Mouse (Mus musculus): ENCODE data around the gene Tubgcp3.
"Not testable (repeated sequence)": the region's sequence is repeated elsewhere in the genome, so short reads cannot be mapped to it uniquely, and the experiment has no call there.

The Tubgcp3 gene

GRCm38 (mm10) chr8:12672056-12672881, at the start of gene Tubgcp3:
TSS of gene Tubgcp3 (minus strand) at chr8:12672248.
- DNase-seq (ENCODE audit: low spot score), result peak; percentile 89

GRCm38 (mm10) chr8:12719091-12719490, 47.0 kb upstream of the Tubgcp3 start:
- DNase-seq (ENCODE audit: low spot score), result no peak

GRCm38 (mm10) chr8:12715861-12716585, 44.0 kb upstream of the Tubgcp3 start:
- DNase-seq (ENCODE audit: low spot score), result no peak

GRCm38 (mm10) chr8:12711623-12712022, 39.6 kb upstream of the Tubgcp3 start:
- no peak for DNase-seq (ENCODE audit: low spot score)

GRCm38 (mm10) chr8:12703597-12703996, 31.5 kb upstream of the Tubgcp3 start:
- DNase-seq (ENCODE audit: low spot score), result no peak

GRCm38 (mm10) chr8:12702290-12702689, 30.2 kb upstream of the Tubgcp3 start:
- no peak for DNase-seq (ENCODE audit: low spot score)

GRCm38 (mm10) chr8:12698660-12699277, 26.7 kb upstream of the Tubgcp3 start:
- no peak for DNase-seq (ENCODE audit: low spot score)

GRCm38 (mm10) chr8:12688851-12689250, 16.8 kb upstream of the Tubgcp3 start:
- no peak for DNase-seq (ENCODE audit: low spot score)

GRCm38 (mm10) chr8:12677529-12677928, 5.5 kb upstream of the Tubgcp3 start:
- DNase-seq (ENCODE audit: low spot score), result peak; percentile 86

- DNase-seq (ENCODE audit: low spot score), result no peak
Measured at GRCm38 (mm10) chr8:12671473-12672055, 484 bp downstream of the Tubgcp3 start.

- DNase-seq (ENCODE audit: low spot score), result no peak
Measured at GRCm38 (mm10) chr8:12670965-12671364, 1.1 kb downstream of the Tubgcp3 start.

- no peak for DNase-seq (ENCODE audit: low spot score)
Measured at GRCm38 (mm10) chr8:12668832-12669231, 3.2 kb downstream of the Tubgcp3 start.

- not testable (repeated sequence) for DNase-seq (ENCODE audit: low spot score)
Measured at GRCm38 (mm10) chr8:12666530-12666929, 5.5 kb downstream of the Tubgcp3 start.

- no peak for DNase-seq (ENCODE audit: low spot score)
Measured at GRCm38 (mm10) chr8:12663105-12663456, 9.0 kb downstream of the Tubgcp3 start.

- no peak for DNase-seq (ENCODE audit: low spot score)
Measured at GRCm38 (mm10) chr8:12662375-12663104, 9.5 kb downstream of the Tubgcp3 start.

- DNase-seq (ENCODE audit: low spot score), result no peak
Measured at GRCm38 (mm10) chr8:12657411-12657810, 14.6 kb downstream of the Tubgcp3 start.

GRCm38 (mm10) chr8:12651246-12651645, 20.8 kb downstream of the Tubgcp3 start:
- DNase-seq (ENCODE audit: low spot score), result no peak

GRCm38 (mm10) chr8:12650495-12650894, 21.6 kb downstream of the Tubgcp3 start:
- DNase-seq (ENCODE audit: low spot score), result no peak

GRCm38 (mm10) chr8:12648951-12649350, 23.1 kb downstream of the Tubgcp3 start:
- no peak for DNase-seq (ENCODE audit: low spot score)

GRCm38 (mm10) chr8:12646536-12646935, 25.5 kb downstream of the Tubgcp3 start:
- no peak for DNase-seq (ENCODE audit: low spot score)

- DNase-seq (ENCODE audit: low spot score), result no peak
Measured at GRCm38 (mm10) chr8:12644894-12645293, 27.2 kb downstream of the Tubgcp3 start.

- DNase-seq (ENCODE audit: low spot score), result no peak
Measured at GRCm38 (mm10) chr8:12644341-12644740, 27.7 kb downstream of the Tubgcp3 start.

Data from urinary bladder, postnatal 14 days (tissue).